Mouse (Mus musculus): ENCODE data around the gene Tmx4.

Tmx4 gene

DNA sequence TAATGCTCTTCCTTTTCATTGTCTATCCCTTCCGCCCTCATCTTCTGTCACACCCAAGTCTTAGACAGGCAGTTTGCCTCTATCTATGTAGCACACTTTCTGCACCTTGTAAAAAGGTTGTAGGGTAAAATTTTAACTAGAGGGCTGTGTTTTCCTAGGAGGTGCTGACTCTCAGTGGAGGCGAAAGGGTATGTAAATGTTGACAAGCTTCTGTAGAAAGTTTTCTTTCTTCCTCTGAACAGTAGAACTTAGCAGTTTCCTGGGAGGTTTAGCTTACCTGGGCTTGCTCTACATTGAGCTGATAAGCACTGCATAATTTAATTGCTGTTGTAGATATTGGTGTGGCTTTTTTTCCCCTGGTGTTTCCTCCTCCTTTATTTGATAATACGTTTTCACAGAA is 84.5 kb downstream of the Tmx4 start:
- in situ Hi-C loops (cut with MboI, MseI), result no loop called here

DNA sequence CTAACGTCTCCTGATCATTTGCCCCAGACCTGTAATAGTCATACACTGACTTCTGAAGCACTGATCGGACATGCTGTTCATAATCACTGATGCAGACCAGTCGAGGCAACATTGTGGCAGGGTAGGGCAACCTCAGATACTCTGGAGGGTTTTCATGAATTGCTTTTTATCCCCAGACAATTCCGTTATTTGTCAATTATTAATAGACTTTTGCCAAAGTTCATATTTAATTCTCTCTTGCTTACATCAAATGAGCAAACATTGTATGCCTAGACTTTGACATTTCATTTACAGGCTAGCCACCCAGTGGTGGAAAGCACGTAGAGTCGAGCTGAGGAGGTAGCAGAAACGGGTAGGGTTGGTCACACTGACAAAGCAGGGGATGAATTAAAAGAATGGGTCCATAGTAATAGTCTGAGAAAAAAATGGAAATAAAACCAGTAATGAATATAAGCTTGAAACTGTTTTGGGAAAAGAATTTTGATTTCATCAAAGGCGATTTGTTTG is 89.7 kb downstream of the Tmx4 start, which contains the start of gene Hao1:
TSS of gene Hao1 (minus strand) at position 148 of the 507 bp plus-strand sequence.
- in situ Hi-C loops (cut with MboI, MseI), result loop anchor here (5.0 kb wide), 1 partner anchor 128 kb away; no protein-coding TSS in a partner anchor

DNA sequence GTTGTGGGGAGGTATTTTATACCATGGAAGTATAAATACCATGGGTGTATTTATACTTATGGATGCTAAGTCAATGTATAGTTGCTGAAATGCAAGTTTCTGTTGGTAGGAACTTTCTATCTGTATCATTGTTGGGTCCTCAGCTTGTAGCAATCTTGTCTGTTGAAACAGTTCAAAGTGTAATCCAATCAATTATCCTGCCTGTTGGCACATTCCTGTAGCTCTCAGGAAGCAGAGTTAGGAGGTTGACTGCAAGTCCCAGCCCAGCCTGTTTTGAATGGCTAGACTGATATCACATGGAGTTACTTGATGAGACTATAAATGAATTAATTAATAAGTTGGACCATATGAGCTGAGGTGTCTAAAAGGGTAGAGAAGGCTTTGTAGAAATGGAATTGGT is 91.6 kb downstream of the Tmx4 start:
- in situ Hi-C loops (cut with MboI, MseI), result loop anchor here (5.0 kb wide), 1 partner anchor 130 kb away; no protein-coding TSS in a partner anchor

DNA sequence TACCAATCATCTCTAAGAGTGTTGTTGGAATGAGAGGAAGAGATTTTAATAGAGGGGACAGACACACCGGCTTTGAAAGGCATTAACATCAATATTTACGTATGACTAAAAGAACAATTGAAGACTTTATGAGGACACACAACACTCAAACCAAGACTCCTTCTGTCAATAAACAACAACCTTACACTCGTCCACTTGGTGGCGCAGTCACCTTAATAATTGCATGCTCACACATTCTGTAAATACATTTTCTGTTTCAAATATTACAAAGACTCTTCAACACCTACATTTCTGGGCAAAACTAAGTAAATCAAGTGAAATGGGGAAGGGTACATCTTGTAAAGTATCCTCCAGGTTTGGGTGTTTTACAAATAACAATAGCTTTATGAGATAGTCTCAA is 94.2 kb downstream of the Tmx4 start:
- in situ Hi-C loops (cut with MboI, MseI), result loop anchor here (5.0 kb wide), 2 partner anchors 133 to 778 kb away; no protein-coding TSS in a partner anchor

DNA sequence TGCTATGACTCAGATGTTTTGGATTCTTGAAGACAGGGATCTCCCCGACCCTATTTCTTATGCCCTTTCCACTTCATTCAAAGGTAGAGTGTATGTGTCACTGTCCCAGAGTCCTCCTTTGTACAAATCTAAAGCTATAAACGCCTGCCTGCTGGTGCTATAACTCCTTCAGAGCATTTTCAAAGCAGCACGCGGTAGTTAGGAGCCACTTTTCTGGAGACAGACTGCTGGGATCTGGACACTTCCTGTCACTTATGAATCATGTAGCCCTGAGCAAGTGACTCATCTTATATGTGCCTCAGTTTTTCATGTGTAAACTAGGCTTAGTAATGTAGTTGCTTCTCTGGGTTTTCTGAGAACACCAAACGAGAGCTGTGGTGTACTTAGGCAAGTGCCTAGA is 98.8 kb downstream of the Tmx4 start:
- in situ Hi-C loops (cut with MboI, MseI), result loop anchor here (5.0 kb wide), 1 partner anchor 782 kb away; no protein-coding TSS in a partner anchor

DNA sequence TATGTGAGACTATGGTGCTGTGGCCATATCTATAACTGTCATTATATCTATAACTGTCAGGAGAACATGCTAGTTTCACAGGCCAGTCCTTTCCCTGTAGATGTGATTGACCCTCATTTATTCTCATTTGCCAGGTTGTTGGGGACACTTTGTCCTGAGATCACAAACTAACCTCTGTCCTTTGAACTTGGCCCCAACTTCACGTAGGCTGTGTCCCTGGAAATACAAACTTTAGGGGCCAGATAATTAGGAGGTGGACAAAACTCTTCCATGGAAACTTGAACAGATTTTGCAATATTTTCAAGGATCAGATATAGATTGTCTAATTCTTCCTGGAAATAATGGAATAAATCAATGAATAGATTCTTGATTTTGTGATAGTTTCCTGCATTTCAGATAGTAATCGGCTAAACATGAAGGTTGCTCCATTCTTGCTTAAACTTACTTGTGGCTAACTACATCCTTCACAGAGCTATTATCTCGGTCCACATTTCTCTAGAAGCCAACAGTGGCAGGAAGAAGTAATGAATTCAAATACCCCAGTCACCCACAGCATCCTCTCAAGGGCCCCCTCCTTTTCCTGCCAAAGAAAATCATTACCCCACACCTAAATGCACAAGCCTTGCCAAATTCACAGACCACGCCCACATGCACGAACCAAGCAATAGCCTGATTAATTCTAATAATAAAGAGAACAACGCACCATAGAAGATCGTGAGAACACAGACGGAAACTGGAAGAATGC is 99.5 kb downstream of the Tmx4 start:
- in situ Hi-C loops (cut with MboI, MseI), result loop anchor here (5.0 kb wide), 1 partner anchor 783 kb away; no protein-coding TSS in a partner anchor

Data from T-helper 1 cell (primary cell).